Mouse (Mus musculus) heart, postnatal 36 days (tissue): ENCODE measurements around the gene Mrgpra9. TPM values are rescaled to one million over a fixed set of nuclear protein-coding genes. Genes with fewer than 3 reads are reported as not detected.
"Not testable (repeated sequence)": the region's sequence is repeated elsewhere in the genome, so short reads cannot be mapped to it uniquely, and the experiment has no call there.

Source experiments
- DNase-seq, 2 experiments: peaks; one replicate each; pipeline ENCODE4 v3.0.0; 2021 to 2022
- intact Hi-C: fragments of 180-260 bp; cut with DNase I; formaldehyde crosslinking; loops from one replicate; pipeline ENCODE4 v1.15.1; 2025
- total RNA-seq, 2 experiments: library from RNA; stranded (reverse); gene quantifications; 2 replicates each; pipeline ENCODE4 v1.2.3; 2021

Mrgpra9 gene
- total RNA-seq, result not detected

GRCm38 (mm10) chr7:47252770-47253169, at the start of gene Mrgpra9:
Gene Mrgpra9 (minus strand): TSS chr7:47252848.
- intact Hi-C loops, result no loop called here
- no peak for DNase-seq

GRCm38 (mm10) chr7:47299612-47300011, 47.0 kb upstream of the Mrgpra9 start:
- intact Hi-C loops, DNase-seq: not testable (repeated sequence)

- intact Hi-C loops, DNase-seq: not testable (repeated sequence)
Measured at GRCm38 (mm10) chr7:47271547-47271946, 18.9 kb upstream of the Mrgpra9 start.

- no peak for DNase-seq
Measured at GRCm38 (mm10) chr7:47244658-47245057, 8.0 kb downstream of the Mrgpra9 start.

GRCm38 (mm10) chr7:47204830-47205229, 47.8 kb downstream of the Mrgpra9 start, which contains the start of gene Mrgpra6:
Gene Mrgpra6 (minus strand): TSS chr7:47204920.
- DNase-seq, result no peak
- intact Hi-C loops, result no loop called here

More at GRCm38 (mm10) chr7:47244658-47245057, 8.0 kb downstream of the Mrgpra9 start:
- intact Hi-C loops, result no loop called here

GRCm38 (mm10) chr7:47195271-47195670, 57.4 kb downstream of the Mrgpra9 start:
- no peak for DNase-seq
- intact Hi-C loops, result no loop called here

Other genes with a start within 250 kb of the Mrgpra9 start
- 1 to 10 TPM; 6.7 to 8.6 TPM for gene Spty2d1, start 244.4 kb downstream of the Mrgpra9 start, total RNA-seq
- gene Tmem86a, start 202.2 kb downstream of the Mrgpra9 start, total RNA-seq, result 10 to 100 TPM; 29.2 to 32.6 TPM
- gene Ptpn5, start 119.2 kb downstream of the Mrgpra9 start, total RNA-seq, result not detected
- not detected for gene Mrgpra6, start 47.9 kb downstream of the Mrgpra9 start, total RNA-seq
- not detected for gene Mrgpra1, start 101.4 kb upstream of the Mrgpra9 start, total RNA-seq
- not detected for gene Mrgpra2a, start 199.3 kb upstream of the Mrgpra9 start, total RNA-seq